Mouse (Mus musculus): ENCODE results near the gene Rimbp2. TPM values are rescaled to one million over a fixed set of nuclear protein-coding genes. Genes with fewer than 3 reads are reported as not detected.
A peak's percentile ranks its signal among the peaks of the same experiment; 100 is the strongest.

Gene Rimbp2
- polyA plus RNA-seq, 1 experiment = not detected

DNA sequence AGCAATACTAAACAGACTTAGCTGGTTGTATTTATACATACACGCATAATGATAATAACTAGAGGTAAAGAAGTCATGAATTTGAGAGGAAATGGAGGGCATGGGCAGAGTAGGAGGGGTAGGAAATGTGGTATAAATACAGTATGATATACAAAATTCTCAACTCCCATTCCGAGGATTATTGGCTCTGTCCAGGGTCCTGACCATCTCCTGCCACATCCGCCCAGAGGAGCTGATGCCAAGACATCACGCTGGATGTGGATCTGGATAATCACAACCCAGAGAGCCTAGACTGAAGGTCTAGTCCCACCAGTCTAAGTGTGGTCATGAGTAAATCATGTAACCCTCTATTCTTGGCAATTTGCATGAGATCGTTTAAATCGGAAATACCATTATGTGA, 100.5 kb downstream of the Rimbp2 start:
- Histone ChIP-seq H3K4me3 (replicated peaks; ENCODE audit: control insufficient read depth, low read depth, low read length) (no peak overlapping the region), H3K4me1 (ENCODE audit: control insufficient read depth, insufficient read depth, low read length) (no peaks in the 10 kb centered on the region), H3K27ac (ENCODE audit: control insufficient read depth, insufficient read depth, low read depth, low read length, poor library complexity) (no peak overlapping the region)
- TF ChIP-seq CTCF (IDR thresholded peaks at IDR 0.05; ENCODE audit: control insufficient read depth, insufficient read depth, low read length) (no peak), POLR2A (IDR thresholded peaks at IDR 0.05; ENCODE audit: borderline replicate concordance, control insufficient read depth, low read depth, low read length) (no peak)
- 66% methylated on average over 6 of the region's 6 CpGs for WGBS

DNA sequence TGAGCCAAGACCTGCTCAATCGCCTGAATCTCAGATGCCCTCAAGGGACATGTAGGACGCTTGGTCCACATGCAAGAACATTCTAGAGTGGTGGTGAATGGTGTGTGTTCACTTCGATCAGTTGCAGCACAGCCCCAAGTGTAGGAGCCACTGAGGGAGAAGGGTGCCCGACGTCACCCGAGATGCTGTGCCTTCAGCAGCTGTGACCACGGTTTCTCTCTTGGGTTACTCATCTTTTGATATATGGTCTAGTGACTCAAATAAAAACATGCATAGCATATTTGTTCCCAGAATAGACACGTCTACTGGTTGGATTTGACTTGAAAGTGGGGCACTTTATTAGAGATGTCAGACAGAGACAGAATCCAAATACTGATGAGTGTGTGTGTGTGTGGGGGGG, 105.5 kb downstream of the Rimbp2 start:
- Histone ChIP-seq H3K4me1 (ENCODE audit: control insufficient read depth, insufficient read depth, low read length) (no peaks in the 10 kb centered on the region), H3K27ac (ENCODE audit: control insufficient read depth, insufficient read depth, low read depth, low read length, poor library complexity) (no peak overlapping the region), H3K4me3 (replicated peaks; ENCODE audit: control insufficient read depth, low read depth, low read length) (no peak overlapping the region)
- TF ChIP-seq CTCF (IDR thresholded peaks at IDR 0.05; ENCODE audit: control insufficient read depth, insufficient read depth, low read length) (no peak), POLR2A (IDR thresholded peaks at IDR 0.05; ENCODE audit: borderline replicate concordance, control insufficient read depth, low read depth, low read length) (no peak)
- WGBS = 72% methylated on average over 8 of the region's 8 CpGs

DNA sequence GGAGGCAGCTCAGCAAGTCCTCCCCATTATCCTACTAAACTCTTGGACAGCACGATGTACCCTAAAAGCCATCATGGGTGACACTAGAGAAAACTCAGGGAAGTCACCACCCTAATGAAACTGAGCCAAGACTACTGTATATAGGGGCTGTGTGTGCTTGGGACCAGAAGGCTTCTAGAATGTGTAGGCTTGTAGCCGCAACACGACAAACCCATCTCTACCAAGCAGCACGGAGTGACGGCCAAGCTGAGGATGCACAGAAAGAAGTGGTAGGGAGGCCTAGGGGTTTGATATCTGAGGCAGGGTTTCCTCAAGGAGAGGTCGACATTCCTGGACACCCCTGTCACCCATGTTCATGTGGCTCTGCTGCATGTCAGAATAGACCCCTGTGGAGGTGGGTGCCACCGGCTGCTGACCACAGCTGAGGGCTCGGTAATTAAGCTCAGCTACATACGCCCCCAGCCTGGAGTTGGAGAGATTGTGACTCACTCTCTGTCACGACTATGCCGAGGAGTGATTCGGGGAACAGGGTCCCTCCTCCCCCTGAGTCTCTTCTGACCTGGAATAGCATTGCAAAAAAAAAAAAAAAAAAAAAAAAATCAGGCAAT, 106.7 kb downstream of the Rimbp2 start:
- no peak overlapping the region for H3K27ac ChIP-seq (ENCODE audit: control insufficient read depth, insufficient read depth, low read depth, low read length, poor library complexity)
- no peak overlapping the region for H3K4me3 ChIP-seq (replicated peaks; ENCODE audit: control insufficient read depth, low read depth, low read length)
- H3K4me1 ChIP-seq (ENCODE audit: control insufficient read depth, insufficient read depth, low read length) = no peaks in the 10 kb centered on the region
- 78% methylated on average over 12 of the region's 12 CpGs for WGBS
- TF ChIP-seq POLR2A (IDR thresholded peaks at IDR 0.05; ENCODE audit: borderline replicate concordance, control insufficient read depth, low read depth, low read length) = no peak
- TF ChIP-seq CTCF (IDR thresholded peaks at IDR 0.05; ENCODE audit: control insufficient read depth, insufficient read depth, low read length) = no peak

DNA sequence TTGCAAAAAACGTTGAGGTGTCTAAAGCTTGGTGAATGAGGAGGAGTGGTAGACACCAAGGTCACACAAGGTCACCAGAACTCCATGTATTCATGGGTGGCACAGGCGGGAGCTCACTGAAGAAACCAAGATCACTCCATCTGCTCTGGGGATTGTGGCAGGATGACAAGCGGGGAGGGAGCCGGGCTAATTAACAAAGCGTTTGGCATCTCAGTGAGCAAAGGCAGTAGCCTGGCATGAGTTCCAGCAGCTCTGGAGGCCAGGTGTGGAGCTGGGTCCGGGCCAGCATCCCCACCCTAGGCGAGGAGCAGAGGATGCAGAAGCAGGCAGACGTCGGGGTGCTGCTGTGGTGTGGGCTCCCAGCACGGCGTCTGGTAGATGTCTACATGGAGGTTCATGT, 108.3 kb downstream of the Rimbp2 start:
- TF ChIP-seq CTCF (IDR thresholded peaks at IDR 0.05; ENCODE audit: control insufficient read depth, insufficient read depth, low read length) (no peak), POLR2A (IDR thresholded peaks at IDR 0.05; ENCODE audit: borderline replicate concordance, control insufficient read depth, low read depth, low read length) (no peak)
- no peaks in the 10 kb centered on the region for H3K4me1 ChIP-seq (ENCODE audit: control insufficient read depth, insufficient read depth, low read length)
- WGBS = 78% methylated on average over 11 of the region's 11 CpGs
- H3K27ac ChIP-seq (ENCODE audit: control insufficient read depth, insufficient read depth, low read depth, low read length, poor library complexity) = no peak overlapping the region
- H3K4me3 ChIP-seq (replicated peaks; ENCODE audit: control insufficient read depth, low read depth, low read length) = no peak overlapping the region

DNA sequence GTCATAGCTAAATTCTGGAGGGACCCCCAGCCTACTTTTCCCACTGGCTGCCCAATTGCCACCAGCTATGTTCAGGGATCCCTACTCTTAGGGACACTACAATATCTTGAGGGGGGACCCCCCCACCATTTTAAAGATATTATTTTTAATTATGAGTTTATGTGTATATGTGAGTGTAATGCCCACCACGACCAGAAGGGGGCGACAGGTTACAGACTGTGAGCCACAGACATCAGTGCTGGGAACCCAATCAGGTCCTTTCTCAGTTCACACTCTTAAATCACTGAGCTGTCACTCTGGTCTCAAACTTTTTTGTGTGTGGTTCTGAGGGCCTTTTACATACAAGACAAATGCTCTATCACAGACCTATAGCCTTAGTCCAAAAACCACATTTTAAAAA, 109.3 kb downstream of the Rimbp2 start:
- TF ChIP-seq CTCF (IDR thresholded peaks at IDR 0.05; ENCODE audit: control insufficient read depth, insufficient read depth, low read length) (0 out of 2 replicates have a peak, but pooled peaks have one; percentile 16), POLR2A (IDR thresholded peaks at IDR 0.05; ENCODE audit: borderline replicate concordance, control insufficient read depth, low read depth, low read length) (no peak)
- H3K4me1 ChIP-seq (ENCODE audit: control insufficient read depth, insufficient read depth, low read length) = no peaks in the 10 kb centered on the region
- WGBS = 45% methylated on average over 2 of the region's 2 CpGs
- H3K4me3 ChIP-seq (replicated peaks; ENCODE audit: control insufficient read depth, low read depth, low read length) = no peak overlapping the region
- no peak overlapping the region for H3K27ac ChIP-seq (ENCODE audit: control insufficient read depth, insufficient read depth, low read depth, low read length, poor library complexity)

DNA sequence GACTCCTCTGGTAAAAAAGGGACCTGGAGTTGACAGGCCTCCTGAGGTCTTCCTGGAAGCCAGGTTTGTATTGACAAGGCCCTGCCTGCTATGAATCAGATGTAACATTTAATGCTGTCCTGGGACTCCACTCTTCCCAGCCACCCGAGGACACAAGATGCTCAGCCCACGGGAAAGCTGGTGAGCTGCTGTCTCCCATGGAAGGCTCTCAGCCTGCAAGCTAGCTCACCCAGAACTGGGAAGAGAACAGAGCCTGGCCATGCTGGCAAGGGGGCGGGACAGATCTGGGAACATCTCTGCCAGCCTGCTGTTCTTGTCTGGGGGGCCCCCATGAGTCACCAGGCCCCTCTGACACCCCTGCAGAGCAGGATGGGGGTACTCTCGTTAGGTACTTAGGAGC, 111.7 kb downstream of the Rimbp2 start:
- 73% methylated on average over 4 of the region's 4 CpGs for WGBS
- TF ChIP-seq CTCF (IDR thresholded peaks at IDR 0.05; ENCODE audit: control insufficient read depth, insufficient read depth, low read length) (no peak), POLR2A (IDR thresholded peaks at IDR 0.05; ENCODE audit: borderline replicate concordance, control insufficient read depth, low read depth, low read length) (no peak)
- Histone ChIP-seq H3K4me3 (replicated peaks; ENCODE audit: control insufficient read depth, low read depth, low read length) (no peak overlapping the region), H3K27ac (ENCODE audit: control insufficient read depth, insufficient read depth, low read depth, low read length, poor library complexity) (no peak overlapping the region), H3K4me1 (ENCODE audit: control insufficient read depth, insufficient read depth, low read length) (no peaks in the 10 kb centered on the region)

DNA sequence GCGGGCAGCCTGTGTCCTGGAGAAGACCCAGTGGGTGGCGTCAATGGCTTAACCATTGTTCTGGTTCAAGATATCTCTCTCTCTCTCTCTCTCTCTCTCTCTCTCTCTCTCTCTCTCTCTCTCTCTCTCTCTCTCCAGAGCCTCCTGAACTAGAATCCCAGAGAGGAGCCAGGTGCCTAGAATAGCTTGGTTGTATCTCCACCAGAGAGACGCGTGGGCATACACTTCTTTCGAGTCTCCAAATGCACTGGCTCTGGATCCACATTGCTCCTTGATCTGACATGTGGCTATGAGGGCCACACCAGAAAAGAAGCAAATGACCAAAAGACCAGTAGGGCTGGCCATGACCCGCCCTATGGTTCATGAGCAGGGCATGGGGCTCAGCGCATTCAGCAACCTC, 116.2 kb downstream of the Rimbp2 start:
- TF ChIP-seq POLR2A (IDR thresholded peaks at IDR 0.05; ENCODE audit: borderline replicate concordance, control insufficient read depth, low read depth, low read length) (no peak), CTCF (IDR thresholded peaks at IDR 0.05; ENCODE audit: control insufficient read depth, insufficient read depth, low read length) (no peak)
- no peak overlapping the region for H3K4me3 ChIP-seq (replicated peaks; ENCODE audit: control insufficient read depth, low read depth, low read length)
- H3K27ac ChIP-seq (ENCODE audit: control insufficient read depth, insufficient read depth, low read depth, low read length, poor library complexity) = no peak overlapping the region
- H3K4me1 ChIP-seq (ENCODE audit: control insufficient read depth, insufficient read depth, low read length) = no peaks in the 10 kb centered on the region
- 89% methylated on average over 7 of the region's 7 CpGs for WGBS

DNA sequence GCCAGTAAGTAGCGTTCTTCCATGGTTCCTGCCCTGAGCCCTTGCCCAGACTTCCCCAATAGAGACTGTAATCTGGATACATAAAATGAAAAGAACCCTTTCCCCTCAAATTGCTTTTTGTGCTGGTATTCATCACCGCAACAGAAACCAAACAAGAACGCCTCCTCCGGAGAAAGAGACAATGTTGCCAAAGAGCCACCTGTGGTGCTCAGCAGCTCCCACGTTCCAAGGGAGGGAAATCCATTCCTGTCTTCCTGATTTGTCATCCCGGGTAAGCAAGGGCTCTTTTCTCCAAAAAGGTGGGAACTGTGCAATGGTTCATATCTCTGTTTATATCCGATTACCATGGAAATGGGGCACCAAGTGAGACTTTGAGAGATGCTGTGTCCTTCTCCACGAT, 119.2 kb downstream of the Rimbp2 start:
- no peak for TF ChIP-seq POLR2A (IDR thresholded peaks at IDR 0.05; ENCODE audit: borderline replicate concordance, control insufficient read depth, low read depth, low read length)
- TF ChIP-seq CTCF (IDR thresholded peaks at IDR 0.05; ENCODE audit: control insufficient read depth, insufficient read depth, low read length) = no peak
- no peak overlapping the region for H3K4me3 ChIP-seq (replicated peaks; ENCODE audit: control insufficient read depth, low read depth, low read length)
- no peaks in the 10 kb centered on the region for H3K4me1 ChIP-seq (ENCODE audit: control insufficient read depth, insufficient read depth, low read length)
- WGBS = 72% methylated on average over 8 of the region's 8 CpGs
- H3K27ac ChIP-seq (ENCODE audit: control insufficient read depth, insufficient read depth, low read depth, low read length, poor library complexity) = no peak overlapping the region

DNA sequence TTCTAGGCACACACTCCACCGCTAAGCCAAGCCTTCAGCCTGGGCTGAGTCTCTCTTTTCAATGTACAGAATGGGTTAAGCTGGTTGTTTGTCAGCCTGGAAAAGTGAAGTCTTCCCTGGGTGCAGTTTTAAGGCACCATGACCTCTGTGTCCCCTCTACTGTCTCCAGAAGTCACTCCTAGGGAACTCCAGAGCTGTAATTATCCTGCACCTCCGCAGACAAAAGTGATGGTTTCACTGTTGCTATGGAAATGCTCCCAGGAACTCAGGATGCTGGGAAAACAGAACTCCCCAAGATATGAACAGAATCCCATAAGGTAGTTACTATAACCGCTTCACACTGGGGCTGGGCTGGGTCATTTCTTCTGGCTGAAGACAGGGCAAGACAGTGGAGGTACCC, 130.4 kb downstream of the Rimbp2 start:
- TF ChIP-seq POLR2A (IDR thresholded peaks at IDR 0.05; ENCODE audit: borderline replicate concordance, control insufficient read depth, low read depth, low read length) (no peak), CTCF (IDR thresholded peaks at IDR 0.05; ENCODE audit: control insufficient read depth, insufficient read depth, low read length) (no peak)
- no peak overlapping the region for H3K27ac ChIP-seq (ENCODE audit: control insufficient read depth, insufficient read depth, low read depth, low read length, poor library complexity)
- 73% methylated on average over 3 of the region's 3 CpGs for WGBS

More for the DNA sequence above, 130.4 kb downstream of the Rimbp2 start:
- H3K4me3 ChIP-seq (replicated peaks; ENCODE audit: control insufficient read depth, low read depth, low read length) = no peak overlapping the region
- H3K4me1 ChIP-seq (ENCODE audit: control insufficient read depth, insufficient read depth, low read length) = no peaks in the 10 kb centered on the region

Data from bone marrow, adult 2 months (tissue).